Mouse (Mus musculus): ENCODE results near the gene Tm9sf3. TPM values are rescaled to one million over a fixed set of nuclear protein-coding genes. Genes with fewer than 3 reads are reported as not detected.
A peak's percentile ranks its signal among the peaks of the same experiment; 100 is the strongest.

The Tm9sf3 gene
- total RNA-seq, 2 experiments from 2014 or later: 62.1 to 62.8 TPM

DNA sequence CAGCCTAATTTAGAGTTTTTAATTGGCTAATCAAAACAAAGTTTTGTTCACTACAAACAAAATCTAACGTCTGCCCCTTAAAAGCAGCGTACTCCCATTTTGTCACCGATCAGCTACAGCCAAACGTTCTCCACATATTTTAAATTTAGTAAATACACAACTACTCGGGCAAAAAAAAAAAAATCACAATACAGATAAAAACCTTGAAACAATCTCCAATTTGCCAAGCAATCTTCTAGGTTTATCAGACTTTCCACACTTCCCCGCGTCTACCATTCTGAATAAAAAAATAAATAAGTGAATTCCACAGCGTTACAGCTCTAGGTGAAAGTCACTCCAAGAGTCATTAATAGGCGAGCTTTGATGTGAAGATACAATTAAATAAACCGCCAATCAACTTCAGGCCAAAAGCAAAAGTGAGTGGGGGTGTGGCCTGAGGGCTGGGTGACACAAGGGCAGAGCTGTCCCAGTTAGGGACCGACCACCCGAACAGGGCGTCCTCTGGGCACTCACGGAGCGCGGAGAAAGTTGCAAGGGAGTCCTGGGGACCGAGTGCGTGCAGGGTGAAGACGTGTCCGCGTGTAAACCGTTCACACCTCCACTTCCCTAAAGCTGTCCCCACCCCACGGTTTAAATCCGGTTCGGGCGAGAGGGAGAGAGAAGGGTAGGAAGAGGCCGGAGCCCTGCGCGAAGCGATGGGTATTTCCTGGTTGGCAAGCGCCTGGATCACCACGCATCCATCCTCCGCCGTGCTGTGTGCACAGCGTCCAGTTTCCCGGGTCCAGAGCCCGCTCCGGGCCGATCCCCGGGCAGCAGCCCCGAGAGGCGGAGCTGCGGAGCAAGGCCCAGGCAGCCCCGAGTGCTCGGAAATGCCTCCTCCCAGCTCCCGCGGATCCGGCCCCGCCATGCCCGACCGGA is 826 bp downstream of the Tm9sf3 start:
- peak; percentile 70 for DNase-seq

DNA sequence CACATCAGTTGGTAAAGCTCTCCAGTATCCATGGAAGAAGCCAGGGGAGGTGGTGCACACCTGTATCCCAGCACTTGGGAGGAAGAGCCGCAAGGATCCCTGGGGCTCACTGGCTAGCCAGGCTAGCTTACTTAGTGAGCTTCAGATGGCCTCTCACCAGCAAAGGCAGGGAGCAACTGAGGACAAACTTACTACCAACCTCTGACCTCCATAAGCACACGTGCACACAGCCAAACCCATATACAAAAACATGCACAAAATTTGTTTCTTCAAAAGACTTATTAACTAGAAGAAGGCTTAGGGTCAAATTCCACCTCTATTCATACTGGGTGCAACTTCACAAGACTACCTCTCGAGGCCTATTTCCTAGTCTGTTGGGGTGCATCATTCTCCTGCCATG is 3.1 kb downstream of the Tm9sf3 start:
- DNase-seq: no peak

DNA sequence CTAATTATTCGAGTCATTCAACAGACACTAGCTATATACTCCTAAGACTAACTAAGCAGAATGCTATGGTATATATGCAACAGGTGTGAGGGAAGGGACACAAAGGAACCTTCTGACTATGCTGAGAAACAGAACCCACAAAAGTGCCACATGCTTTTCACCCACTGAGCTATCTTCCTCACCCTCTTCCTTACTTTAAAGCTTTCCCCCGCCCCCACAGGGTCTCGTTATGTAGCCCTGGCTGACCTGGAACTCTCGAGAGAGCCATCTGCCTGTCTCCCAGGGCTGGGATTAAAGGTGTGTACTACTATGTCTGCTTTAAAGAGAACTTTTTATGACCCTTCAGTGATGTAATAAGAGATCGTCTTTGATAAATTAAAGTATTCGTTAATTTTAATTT is 4.5 kb downstream of the Tm9sf3 start:
- no peak for DNase-seq

DNA sequence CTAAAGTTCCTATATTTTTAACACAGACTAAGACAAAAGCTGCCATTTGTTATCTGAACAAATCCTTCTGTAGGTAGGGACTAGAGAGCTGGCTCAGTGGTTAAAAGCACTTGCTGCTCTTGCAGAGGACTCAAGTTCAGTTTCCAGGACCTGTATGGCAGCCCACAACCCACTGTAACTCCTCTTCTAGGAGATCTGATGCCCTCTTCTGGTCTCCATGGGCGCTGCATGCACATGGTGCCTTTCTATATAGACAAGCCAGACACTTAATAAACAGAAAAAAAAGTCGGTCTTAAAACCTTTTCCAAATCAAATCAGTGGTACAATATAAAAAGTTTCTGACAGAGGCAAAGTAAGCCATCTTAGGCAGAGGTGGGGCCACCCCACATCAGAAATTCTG is 5.1 kb downstream of the Tm9sf3 start:
- DNase-seq: no peak

DNA sequence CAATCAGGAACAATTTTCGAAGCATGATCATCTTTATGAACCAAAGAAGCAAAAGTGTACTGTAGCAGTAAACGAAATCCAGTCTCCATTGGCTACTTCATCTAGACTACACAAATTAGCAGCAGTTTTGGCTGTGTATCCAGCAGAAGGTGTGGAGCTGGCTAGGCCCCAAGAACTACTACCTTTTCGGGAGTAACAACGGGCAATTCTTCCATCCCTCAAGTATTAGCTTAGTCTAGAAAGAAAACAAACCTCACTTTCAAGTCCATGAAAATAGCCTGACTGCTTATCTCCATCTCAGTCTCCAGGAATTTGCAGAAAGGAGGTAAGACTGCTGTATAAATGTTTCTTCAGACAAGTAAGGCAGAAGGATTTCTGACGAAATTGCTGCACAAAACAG is 9.2 kb downstream of the Tm9sf3 start:
- no peak for DNase-seq

DNA sequence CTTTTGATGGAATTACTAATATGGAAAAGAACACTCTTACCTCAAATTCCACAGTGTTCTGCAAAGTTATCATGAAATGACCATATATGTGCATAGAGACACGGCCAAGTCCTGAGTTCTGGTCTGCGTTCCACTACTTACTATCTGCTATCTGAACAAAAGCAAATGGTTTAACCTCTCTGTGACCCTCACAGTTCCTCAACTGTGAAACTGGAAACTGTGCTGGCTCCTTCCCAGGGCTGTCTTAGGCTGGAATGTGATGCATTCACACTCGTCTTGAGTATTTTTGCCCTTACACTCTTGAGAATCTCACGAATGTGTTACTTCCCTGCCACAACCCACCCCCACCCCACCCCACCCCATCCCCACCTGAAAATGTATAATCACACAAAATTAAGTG is 14.8 kb downstream of the Tm9sf3 start:
- DNase-seq: no peak

DNA sequence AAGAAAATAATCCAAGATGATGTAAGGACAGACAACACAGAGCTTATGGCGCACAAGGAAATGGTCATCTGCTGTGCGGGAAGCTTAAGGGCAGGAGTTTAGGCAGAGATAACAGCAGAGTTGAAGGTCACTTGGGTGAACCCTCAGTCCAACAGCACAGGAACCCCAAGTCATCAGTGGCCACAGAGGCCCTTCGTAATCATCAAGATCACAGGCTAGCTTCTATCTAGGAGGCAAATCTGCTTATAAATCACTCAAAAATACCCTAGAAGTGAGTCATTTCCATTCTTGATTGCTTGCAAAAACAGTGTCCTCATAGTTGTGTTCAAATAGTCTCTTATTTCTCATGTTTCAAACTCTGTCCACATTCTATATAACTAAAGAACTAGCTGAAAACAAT is 15.5 kb downstream of the Tm9sf3 start:
- DNase-seq: no peak

DNA sequence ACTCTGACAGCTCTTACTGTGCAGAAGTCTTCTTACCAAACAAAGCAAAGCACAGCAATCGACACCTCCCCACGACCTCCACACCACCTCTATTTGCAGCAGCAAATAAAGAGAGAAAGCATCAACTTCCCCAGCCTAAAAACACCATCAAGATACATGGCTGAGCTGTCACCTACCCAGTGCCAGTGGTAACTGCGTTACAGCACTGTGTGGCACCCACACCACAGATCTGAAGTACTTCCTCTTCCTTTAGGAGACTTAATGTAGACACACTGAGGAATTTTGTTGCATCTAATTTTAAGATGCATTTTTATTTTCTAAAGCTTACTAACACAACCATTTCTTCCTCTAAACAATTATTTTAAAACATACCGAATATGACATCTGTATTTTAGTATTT is 17.5 kb downstream of the Tm9sf3 start:
- DNase-seq: no peak

DNA sequence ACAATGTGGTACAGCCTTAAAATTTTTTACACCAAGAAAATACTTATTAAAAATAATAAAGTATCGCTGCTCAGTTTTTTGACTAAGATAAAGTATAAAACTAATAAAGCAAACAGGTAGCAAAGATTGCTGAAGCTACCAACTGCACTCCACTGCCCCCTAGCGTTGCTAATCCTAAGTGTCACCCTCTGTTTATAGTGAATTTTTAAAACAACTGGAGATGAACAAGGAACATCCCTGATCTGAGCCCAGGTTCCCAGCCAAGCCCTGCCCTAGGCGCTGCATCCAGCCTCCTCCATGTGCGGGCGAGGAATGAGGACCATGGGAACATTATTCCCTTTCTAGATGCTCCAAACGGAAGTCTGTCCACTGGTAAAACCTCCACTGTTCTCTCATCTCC is 19.2 kb downstream of the Tm9sf3 start:
- DNase-seq: no peak

DNA sequence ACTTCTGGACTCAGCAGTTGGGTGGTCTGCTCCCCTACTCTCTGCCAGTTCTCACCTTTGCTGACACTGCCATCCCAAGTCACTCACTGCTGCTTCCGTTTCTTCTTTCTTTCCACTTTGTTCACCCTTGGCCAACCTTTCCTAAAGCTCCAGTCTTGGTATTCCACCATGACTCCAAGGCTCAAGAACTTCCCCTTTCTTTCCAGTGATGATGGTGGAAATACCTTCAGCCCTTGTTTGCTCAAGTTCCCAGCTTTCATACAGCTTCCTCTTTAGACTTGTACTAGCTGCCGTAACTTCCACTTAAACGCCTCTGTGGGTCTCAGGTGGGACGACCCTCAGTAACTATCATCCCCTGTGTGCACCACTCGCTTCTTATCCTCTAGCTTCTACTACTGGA is 21.8 kb downstream of the Tm9sf3 start:
- no peak for DNase-seq

DNA sequence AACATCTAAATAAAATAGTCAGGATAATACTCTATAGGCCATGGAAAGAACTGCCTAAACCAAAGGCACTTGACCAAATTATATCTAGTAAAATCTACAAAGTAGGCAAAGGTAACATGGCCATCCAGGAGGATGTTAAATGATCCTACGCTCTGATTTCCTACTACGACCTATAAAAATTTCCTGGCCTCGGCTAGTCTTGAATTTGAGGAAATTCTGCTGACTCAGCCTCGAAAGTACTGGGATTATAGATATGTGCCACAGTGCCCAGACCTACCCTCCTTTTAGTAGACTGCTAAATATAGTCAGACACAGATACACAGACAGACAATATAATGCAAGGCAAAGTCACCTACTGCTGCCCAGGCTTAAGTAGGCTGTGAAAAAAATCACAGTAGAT is 30.1 kb downstream of the Tm9sf3 start:
- DNase-seq: no peak

DNA sequence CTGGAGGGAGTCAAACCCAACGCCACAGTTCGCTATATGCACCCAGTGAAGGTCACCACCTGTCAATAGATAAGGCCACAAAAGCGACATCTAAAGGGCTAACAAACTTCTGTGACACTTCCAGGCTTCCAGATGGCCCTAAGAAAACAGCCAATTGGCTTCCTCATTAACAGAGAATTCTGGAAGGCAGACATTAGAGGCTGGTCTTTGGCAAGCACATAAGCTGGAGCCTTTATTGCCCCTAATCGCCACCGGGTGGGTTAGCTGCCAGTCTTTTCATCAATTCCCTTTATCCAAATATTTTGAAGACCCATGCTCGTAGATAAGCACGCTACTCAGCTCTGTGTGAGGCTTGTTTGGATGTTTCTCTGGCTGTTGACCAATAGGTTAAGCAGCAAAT is 55.5 kb downstream of the Tm9sf3 start:
- no peak for DNase-seq

DNA sequence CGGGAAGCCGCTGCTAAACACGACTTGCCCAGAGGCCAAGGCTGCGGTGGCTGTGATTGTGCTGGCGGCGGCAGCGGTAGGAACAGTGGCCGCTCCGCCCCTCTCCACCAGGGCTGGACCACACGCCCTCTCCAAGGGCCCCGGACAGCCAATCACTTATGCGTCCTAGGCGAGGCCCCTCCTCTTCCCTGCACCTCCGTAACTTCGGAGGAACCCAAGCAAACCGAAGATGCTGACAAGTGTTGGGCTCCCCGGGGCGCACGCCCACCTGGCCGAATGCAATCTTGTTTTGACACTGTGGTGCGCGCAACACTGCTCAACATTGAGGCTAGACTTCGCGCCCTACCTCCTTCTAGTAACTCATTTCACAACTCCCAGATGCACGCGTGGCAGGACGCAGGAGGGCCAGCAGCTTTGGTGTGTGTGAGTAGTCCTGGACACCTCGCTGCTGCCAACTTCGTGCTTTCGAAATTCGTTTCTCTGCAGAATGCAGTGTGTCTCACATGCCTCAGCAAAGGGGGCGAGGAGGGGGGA is 56.9 kb downstream of the Tm9sf3 start, which contains the start of gene Tll2:
TSS of gene Tll2 (minus strand) at position 25 of the 534 bp plus-strand sequence.
- peak; percentile 51 for DNase-seq

DNA sequence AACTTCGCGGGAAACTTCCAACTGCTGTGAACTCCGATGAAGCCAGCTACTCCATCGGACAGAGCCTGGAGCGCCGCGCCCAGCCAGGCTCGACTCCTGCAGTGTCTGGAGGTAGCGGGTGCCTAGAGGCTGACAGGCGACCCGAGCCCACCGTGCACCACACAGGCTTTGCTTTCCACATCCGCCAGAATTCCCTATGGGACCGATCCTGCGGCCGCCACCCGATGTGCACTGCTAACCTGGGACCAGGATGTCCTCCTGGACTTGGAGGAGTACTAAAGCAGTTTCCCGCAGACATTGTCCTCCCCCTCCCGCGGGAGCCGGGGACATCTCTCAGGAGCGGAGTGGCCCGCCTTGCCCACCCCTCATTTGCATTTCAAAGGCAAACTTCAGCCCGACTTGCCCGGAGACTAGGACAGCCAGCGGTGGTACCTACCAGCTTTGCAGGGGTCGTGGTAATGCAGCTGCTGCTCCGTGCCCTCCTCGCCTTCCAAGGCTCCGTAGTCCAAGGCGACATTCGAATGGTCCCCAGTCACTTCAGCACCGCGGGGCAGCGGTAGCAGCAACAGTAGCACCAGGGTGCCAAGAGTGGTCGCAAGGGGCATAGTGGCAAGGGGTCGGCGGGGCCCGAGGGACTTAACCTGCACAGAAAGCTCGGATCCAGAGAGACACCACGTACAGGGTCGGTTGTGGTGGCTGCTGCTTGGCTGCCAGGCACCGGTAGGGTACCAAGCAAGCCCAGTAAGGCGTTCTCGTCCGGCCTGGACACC is 57.6 kb downstream of the Tm9sf3 start:
- DNase-seq: no peak

DNA sequence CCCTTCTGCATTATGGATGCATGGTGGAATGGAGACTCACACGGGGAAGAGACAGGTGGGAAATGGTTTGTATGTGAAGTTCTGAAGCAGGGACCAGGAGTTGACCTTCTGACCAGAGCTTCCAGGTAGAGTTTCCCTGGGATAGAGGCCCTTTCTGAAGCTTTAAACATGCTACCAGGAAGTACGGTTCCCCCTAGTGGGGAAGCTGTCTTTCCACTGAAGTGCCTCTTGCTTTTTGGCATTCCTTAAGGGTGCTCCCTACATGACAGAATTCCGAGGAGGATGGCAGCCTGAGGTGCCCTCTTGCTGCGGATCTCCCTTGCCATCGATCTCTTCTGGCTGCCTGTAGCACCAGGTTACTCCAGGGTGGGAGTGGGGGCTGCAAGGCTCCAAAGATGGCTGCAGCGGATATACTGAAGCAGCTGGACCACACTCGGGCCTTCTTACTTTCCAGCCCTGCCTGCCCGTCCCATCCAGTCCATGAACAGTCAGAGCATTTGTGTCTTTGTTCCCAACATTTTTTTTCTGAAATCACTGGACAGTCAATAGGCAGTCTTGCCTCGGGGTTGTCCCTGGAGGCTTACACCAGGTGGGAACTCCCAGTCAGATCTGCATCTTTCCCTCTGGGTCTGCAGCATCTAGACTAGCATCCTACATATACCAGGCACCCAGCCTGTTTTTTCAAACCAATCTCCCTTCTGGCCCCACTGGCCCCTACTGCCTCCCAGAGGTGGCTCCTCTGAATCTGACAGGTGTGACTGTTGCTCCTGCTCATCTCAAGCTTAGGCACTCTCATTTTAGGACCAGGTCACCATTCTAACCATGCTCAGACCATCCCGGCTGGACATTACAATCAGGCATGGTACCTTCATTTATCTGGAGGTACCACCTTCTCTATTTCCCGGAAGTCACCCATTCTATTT is 59.4 kb downstream of the Tm9sf3 start:
- DNase-seq: no peak

DNA sequence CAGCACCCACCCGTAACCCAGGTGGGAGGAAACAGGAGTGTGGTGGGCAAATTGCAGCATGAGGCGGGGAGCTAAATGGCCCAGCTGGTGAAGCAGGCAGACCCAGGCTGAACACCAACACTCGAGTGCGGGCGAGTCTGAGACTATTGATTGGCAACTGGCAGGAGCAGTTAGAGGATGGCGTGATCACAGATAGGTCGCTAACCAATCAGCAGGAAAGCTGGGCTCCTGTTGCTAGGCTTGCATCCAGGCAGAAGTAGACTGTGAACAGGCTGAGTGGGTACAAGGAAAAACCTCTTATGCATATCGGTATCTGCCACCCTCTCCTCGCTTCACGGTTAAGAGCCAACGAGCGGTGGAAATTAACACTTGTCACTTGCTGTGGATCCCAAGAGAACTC is 66.2 kb downstream of the Tm9sf3 start:
- no peak for DNase-seq

DNA sequence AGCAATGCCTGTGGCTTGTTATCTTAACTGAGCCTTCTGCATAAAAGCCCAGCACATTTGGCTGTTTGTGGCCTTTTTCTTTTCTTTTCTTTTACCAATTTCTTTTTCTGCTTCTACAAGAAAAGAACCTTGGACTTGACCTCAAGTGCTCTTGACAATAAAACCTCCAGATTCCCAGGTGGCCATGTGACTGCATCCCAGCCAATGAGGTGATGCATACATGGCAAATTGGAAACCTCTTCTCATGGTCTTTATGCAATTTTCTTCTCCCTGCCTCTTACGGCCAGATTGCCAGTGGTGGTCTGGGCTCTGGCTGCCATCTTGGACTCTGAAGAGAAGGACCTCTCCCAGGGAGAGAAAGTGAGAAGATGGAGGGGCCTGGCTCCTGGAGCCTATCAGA is 70.4 kb downstream of the Tm9sf3 start:
- peak; percentile 1 for DNase-seq

DNA sequence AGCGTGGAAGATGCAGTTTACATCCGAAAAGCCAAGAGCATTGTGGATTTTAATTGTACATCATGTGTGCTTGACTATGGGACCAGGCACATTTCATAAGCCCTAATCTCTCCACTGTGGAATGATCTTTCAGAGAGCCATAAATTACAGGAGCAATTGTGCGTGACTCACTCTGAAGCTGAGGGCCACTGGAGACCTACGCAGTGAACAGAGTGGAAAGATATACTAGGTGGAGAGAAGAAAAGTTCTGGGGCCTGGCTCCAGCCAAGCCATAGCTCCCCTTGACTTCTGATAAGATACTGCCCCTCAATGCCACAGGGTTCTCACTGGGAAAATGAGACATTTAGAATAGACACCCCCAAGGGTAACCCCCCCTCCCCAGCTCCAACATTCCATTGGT is 70.8 kb downstream of the Tm9sf3 start:
- peak; percentile 4 for DNase-seq

DNA sequence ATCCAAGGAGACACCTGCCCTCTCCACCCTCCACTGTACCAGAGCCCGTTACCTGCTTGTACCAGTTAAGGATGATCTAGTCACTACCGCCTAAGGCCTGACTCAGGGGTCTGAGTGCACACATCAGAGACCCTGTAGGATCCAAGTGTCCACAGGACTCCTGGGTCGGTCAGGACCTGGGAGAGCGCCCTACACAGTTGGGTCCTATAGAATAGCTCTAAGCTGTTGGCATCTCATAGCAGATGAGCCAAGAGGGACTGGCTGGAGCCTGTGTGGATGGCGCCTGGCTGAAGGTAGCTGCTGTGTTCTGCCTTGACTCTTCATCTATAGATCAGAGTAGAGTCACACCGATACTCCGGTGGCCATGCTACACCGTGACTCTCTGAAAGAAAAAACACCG is 72.1 kb downstream of the Tm9sf3 start:
- peak; percentile 3 for DNase-seq

DNA sequence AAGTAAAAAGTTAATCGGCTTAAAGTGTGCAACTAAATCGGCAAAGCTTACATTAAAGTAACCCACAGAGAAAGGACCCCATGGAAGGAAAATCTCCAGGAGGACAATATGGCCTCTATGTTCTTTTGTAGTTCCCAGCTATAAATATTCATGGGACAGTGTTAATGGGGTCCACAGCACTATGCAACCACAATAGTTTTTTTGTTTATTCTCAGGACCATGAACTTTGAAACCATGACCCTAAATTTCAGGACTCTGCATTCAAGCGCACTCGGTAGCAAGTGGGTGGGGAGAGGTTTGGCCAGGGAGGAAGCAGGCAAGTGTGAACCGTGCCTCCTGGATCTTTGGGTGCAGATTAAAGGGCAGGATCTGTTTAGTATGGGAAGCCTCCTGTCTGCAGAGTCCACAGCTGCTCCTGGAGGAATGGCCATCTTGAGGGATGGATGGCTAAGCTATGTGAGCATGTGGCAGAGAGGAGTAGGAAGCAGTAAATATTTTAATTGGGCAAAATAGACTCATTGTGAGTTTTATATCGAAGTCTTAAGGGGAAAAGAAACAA is 72.8 kb downstream of the Tm9sf3 start:
- DNase-seq: peak; percentile 2

DNA sequence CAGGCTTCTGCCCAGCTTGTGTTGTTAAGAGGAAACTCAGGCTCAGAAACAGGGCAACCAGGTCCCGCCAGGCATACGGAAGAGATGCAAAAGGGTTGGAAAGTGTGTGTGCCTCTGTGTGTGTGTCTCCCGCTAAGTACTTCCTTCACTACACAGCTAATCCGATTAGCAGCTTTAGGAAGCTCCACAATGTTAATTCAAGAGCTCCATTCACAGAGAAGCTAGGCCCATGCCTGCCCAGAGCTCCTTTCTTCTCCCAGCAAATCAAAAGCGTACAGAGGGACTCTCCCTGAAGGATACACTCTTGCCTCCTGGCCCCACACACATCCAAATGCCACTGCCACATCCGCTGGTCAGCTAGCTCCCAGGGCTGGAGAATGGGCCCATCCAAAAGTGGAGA is 86.5 kb downstream of the Tm9sf3 start:
- no peak for DNase-seq

DNA sequence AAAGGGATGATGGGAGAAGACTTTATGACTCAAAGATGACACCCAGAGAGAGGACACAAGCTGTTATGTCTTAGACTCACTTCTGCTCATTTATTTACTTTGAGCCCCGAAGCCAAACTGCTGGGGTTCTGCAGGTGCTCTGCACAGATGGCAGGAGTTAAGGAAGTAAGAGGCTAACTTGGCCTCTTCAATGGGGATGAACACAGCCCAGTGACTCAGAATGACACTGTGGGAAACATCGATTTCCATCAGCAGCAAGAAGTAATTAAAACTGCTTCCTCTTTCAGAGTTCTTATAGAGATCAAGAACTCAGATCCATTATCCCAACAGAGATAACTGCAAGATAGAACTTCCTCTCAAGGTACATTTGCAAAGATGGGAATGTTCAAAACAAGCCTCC is 86.9 kb downstream of the Tm9sf3 start:
- no peak for DNase-seq
